Mouse (Mus musculus) embryonic facial prominence, embryonic 15.5 days (tissue): ENCODE measurements at regions not wholly inside any gene's neighbourhood (a gene's known extent, or its start where the extent isn't known, plus 50 kb on each side); places are given as distances from the start of the nearest gene placed in this dataset.

Experiments
- ATAC-seq: fragments of 200-750 bp; cut with Nextera tagmentation; 2 replicates; pipeline ENCODE4 v1.8.0; 2017; ENCODE audit warnings: low read depth, moderate TSS enrichment; ENCODE audit not compliant: insufficient number of reproducible peaks, low FRiP score, low TSS enrichment
- H3K27ac ChIP-seq: fragments of 300-500 bp; sonication (generic); replicated peaks from 2 replicates; pipeline ENCODE4 v1.5.1; 2015; ENCODE audit warnings: mild to moderate bottlenecking, inconsistent platforms
- H3K27me3 ChIP-seq: fragments of 300-500 bp; sonication (generic); 2 replicates; pipeline ENCODE4 v1.6.1; 2015; ENCODE audit warnings: inconsistent platforms
- H3K36me3 ChIP-seq: fragments of 300-500 bp; sonication (generic); 2 replicates; pipeline ENCODE4 v1.6.1; 2015; ENCODE audit warnings: mild to moderate bottlenecking, inconsistent platforms
- H3K4me1 ChIP-seq: fragments of 300-500 bp; sonication (generic); 2 replicates; pipeline ENCODE4 v1.6.1; 2015; ENCODE audit warnings: inconsistent platforms
- H3K4me2 ChIP-seq: fragments of 300-500 bp; sonication (generic); replicated peaks from 2 replicates; pipeline ENCODE4 v1.6.1; 2015; ENCODE audit warnings: mild to moderate bottlenecking, inconsistent platforms
- H3K4me3 ChIP-seq: fragments of 300-500 bp; sonication (generic); replicated peaks from 2 replicates; pipeline ENCODE4 v1.5.1; 2015; ENCODE audit warnings: mild to moderate bottlenecking, inconsistent platforms
- H3K9ac ChIP-seq: fragments of 300-500 bp; sonication (generic); 2 replicates; pipeline ENCODE4 v1.6.1; 2015; ENCODE audit warnings: inconsistent platforms
- H3K9me3 ChIP-seq: fragments of 300-500 bp; sonication (generic); replicated peaks from 2 replicates; pipeline ENCODE4 v1.6.1; 2016; ENCODE audit warnings: inconsistent platforms
- WGBS: fragments of 180-500 bp; shearing (Covaris S2); methylation state at CpG from one replicate; pipeline ENCODE4 v1.1.7; 2015; 5-methylcytosine and 5-hydroxymethylcytosine counted together

GRCm38 (mm10) chr11:90981626-90982025 is 293.5 kb upstream of the Tom1l1 start:
- H3K4me3 ChIP-seq, result no peak overlapping the region
- no peaks in the 10 kb centered on the region for H3K36me3 ChIP-seq
- H3K9ac ChIP-seq, result no peak overlapping the region
- H3K9me3 ChIP-seq, result no peaks in the 10 kb centered on the region
- no peak overlapping the region for H3K4me2 ChIP-seq
- no peaks in the 10 kb centered on the region for H3K4me1 ChIP-seq
- no peak overlapping the region for H3K27ac ChIP-seq
- ATAC-seq, result no peak
- WGBS, result 89% methylated on average over 1 of the region's 1 CpGs
- no peaks in the 10 kb centered on the region for H3K27me3 ChIP-seq

- no peak overlapping the region for H3K9ac ChIP-seq
These were observed 290.1 kb upstream of the Tom1l1 start for GRCm38 (mm10) chr11:90978234-90978633.

GRCm38 (mm10) chr11:90941076-90941475 is 252.9 kb upstream of the Tom1l1 start:
- H3K27me3 ChIP-seq, result no peaks in the 10 kb centered on the region
- H3K27ac ChIP-seq, result no peak overlapping the region
- no peak overlapping the region for H3K9ac ChIP-seq
- no peak overlapping the region for H3K4me2 ChIP-seq
- H3K9me3 ChIP-seq, result no peaks in the 10 kb centered on the region
- WGBS, result 76% methylated on average over 5 of the region's 5 CpGs
- ATAC-seq, result no peak
- no peaks in the 10 kb centered on the region for H3K36me3 ChIP-seq
- no peaks in the 10 kb centered on the region for H3K4me1 ChIP-seq
- no peak overlapping the region for H3K4me3 ChIP-seq

More at GRCm38 (mm10) chr11:90978234-90978633, 290.1 kb upstream of the Tom1l1 start:
- H3K4me3 ChIP-seq, result no peak overlapping the region
- no peaks in the 10 kb centered on the region for H3K36me3 ChIP-seq
- H3K4me2 ChIP-seq, result no peak overlapping the region
- WGBS, result 77% methylated on average over 3 of the region's 3 CpGs
- no peak for ATAC-seq
- no peaks in the 10 kb centered on the region for H3K27me3 ChIP-seq
- H3K27ac ChIP-seq, result no peak overlapping the region
- H3K4me1 ChIP-seq, result no peaks in the 10 kb centered on the region
- no peaks in the 10 kb centered on the region for H3K9me3 ChIP-seq

GRCm38 (mm10) chr11:90925738-90926137 is 237.6 kb upstream of the Tom1l1 start:
- Histone ChIP-seq H3K4me1 (no peaks in the 10 kb centered on the region), H3K27ac (no peak overlapping the region), H3K9ac (no peak overlapping the region), H3K4me2 (no peak overlapping the region), H3K36me3 (no peaks in the 10 kb centered on the region), H3K4me3 (no peak overlapping the region), H3K9me3 (no peaks in the 10 kb centered on the region), H3K27me3 (no peaks in the 10 kb centered on the region)
- no peak for ATAC-seq

DNA sequence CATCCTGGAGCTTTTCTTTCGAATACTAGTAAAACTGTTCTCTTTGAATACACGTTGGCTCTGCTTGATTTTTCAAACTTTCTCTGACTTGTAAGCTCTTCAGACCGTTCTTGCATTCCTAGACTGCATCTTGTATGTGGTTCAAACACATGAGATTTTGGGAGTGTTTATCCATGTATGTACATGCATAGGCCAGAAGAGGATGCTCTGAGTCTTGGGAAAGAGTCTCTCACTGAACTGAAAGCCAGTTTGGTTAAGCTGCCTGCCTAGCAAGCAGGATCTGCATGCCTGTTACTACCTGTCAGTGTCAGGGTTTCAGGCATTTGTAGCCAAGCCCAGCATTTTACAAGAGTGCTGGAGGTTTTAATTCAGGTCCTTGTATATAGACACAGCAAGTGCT is 229.6 kb upstream of the Tom1l1 start:
- H3K9ac ChIP-seq, result no peak overlapping the region
- no peak for ATAC-seq

GRCm38 (mm10) chr11:90894236-90894635 is 206.1 kb upstream of the Tom1l1 start:
- Histone ChIP-seq H3K27me3 (no peaks in the 10 kb centered on the region), H3K4me3 (no peak overlapping the region), H3K4me2 (no peak overlapping the region), H3K9me3 (no peaks in the 10 kb centered on the region), H3K9ac (no peak overlapping the region), H3K4me1 (no peaks in the 10 kb centered on the region), H3K27ac (no peak overlapping the region), H3K36me3 (no peaks in the 10 kb centered on the region)
- no peak for ATAC-seq
- 23% methylated on average over 3 of the region's 3 CpGs for WGBS

More for the DNA sequence above, 229.6 kb upstream of the Tom1l1 start:
- no peak overlapping the region for H3K4me3 ChIP-seq
- no peaks in the 10 kb centered on the region for H3K9me3 ChIP-seq
- H3K27ac ChIP-seq, result no peak overlapping the region
- H3K36me3 ChIP-seq, result no peaks in the 10 kb centered on the region
- H3K4me1 ChIP-seq, result no peaks in the 10 kb centered on the region
- no peaks in the 10 kb centered on the region for H3K27me3 ChIP-seq
- H3K4me2 ChIP-seq, result no peak overlapping the region
- 66% methylated on average over 3 of the region's 3 CpGs for WGBS

GRCm38 (mm10) chr11:90873122-90873521 is 185.0 kb upstream of the Tom1l1 start:
- H3K4me2 ChIP-seq, result no peak overlapping the region
- H3K27ac ChIP-seq, result no peak overlapping the region
- H3K9ac ChIP-seq, result no peak overlapping the region
- H3K4me3 ChIP-seq, result no peak overlapping the region
- H3K36me3 ChIP-seq, result no peaks in the 10 kb centered on the region
- H3K27me3 ChIP-seq, result no peaks in the 10 kb centered on the region
- H3K4me1 ChIP-seq, result no peaks in the 10 kb centered on the region
- no peaks in the 10 kb centered on the region for H3K9me3 ChIP-seq
- no peak for ATAC-seq

GRCm38 (mm10) chr11:90871686-90872085 is 183.5 kb upstream of the Tom1l1 start:
- no peak overlapping the region for H3K4me2 ChIP-seq
- no peak overlapping the region for H3K4me3 ChIP-seq
- no peak overlapping the region for H3K9ac ChIP-seq
- 65% methylated on average over 2 of the region's 2 CpGs for WGBS
- no peaks in the 10 kb centered on the region for H3K27me3 ChIP-seq
- H3K36me3 ChIP-seq, result no peaks in the 10 kb centered on the region
- H3K4me1 ChIP-seq, result no peaks in the 10 kb centered on the region
- no peaks in the 10 kb centered on the region for H3K9me3 ChIP-seq
- H3K27ac ChIP-seq, result no peak overlapping the region
- no peak for ATAC-seq

DNA sequence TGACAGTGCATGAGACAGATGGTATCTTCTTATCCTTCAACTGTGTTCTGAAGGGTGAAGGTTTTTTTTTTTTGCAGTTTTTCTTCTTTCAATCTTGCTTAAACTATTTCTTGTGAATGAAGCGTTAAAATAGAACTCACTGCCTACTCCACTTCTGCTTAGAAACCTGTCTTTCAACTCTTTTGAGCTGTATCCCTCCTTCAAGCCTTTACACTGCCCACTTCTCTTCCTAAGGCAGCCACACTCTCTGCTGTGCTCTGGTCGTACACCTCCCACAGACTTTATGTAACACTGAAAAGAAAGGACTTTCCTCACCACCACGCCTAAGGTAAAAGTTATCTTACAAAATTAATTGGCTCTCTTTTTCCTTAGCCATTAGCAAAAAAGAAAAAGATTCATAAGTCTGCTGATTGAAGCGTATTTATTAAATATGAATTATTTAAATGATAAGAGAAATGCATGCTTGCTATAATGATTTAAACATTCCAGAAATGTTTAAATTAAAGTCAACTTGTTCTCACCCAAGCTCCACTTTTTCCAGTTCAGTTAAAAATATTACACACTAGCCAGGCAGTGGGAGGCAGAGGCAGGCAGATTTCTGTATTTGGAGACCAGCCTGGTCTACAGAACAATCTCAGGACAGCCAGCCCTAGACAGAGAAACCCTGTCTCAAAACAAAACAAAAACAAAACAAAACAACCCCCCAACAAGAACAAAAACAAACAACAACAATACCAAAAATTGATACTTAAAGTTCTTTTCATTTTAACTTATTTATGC is 176.0 kb upstream of the Tom1l1 start:
- Histone ChIP-seq H3K4me2 (no peak overlapping the region), H3K27ac (no peak overlapping the region), H3K4me3 (no peak overlapping the region), H3K9me3 (no peaks in the 10 kb centered on the region), H3K36me3 (no peaks in the 10 kb centered on the region), H3K27me3 (no peaks in the 10 kb centered on the region), H3K9ac (no peak overlapping the region), H3K4me1 (no peaks in the 10 kb centered on the region)
- ATAC-seq, result no peak
- 79% methylated on average over 4 of the region's 4 CpGs for WGBS

- ATAC-seq, result no peak
- H3K9ac ChIP-seq, result no peak overlapping the region
- no peaks in the 10 kb centered on the region for H3K27me3 ChIP-seq
- H3K4me1 ChIP-seq, result no peaks in the 10 kb centered on the region
- H3K27ac ChIP-seq, result no peak overlapping the region
- H3K36me3 ChIP-seq, result no peaks in the 10 kb centered on the region
- WGBS, result 90% methylated on average over 1 of the region's 1 CpGs
- no peak overlapping the region for H3K4me3 ChIP-seq
- H3K4me2 ChIP-seq, result no peak overlapping the region
- no peaks in the 10 kb centered on the region for H3K9me3 ChIP-seq
These were observed 167.6 kb upstream of the Tom1l1 start for GRCm38 (mm10) chr11:90855731-90856130.

GRCm38 (mm10) chr11:90855324-90855723 is 167.2 kb upstream of the Tom1l1 start:
- H3K27me3 ChIP-seq, result no peaks in the 10 kb centered on the region
- H3K9ac ChIP-seq, result no peak overlapping the region
- H3K27ac ChIP-seq, result no peak overlapping the region
- no peaks in the 10 kb centered on the region for H3K4me1 ChIP-seq
- no peaks in the 10 kb centered on the region for H3K36me3 ChIP-seq
- 64% methylated on average over 3 of the region's 3 CpGs for WGBS
- H3K4me2 ChIP-seq, result no peak overlapping the region
- H3K4me3 ChIP-seq, result no peak overlapping the region
- H3K9me3 ChIP-seq, result no peaks in the 10 kb centered on the region
- no peak for ATAC-seq

GRCm38 (mm10) chr11:90851221-90851620 is 163.1 kb upstream of the Tom1l1 start:
- no peak for ATAC-seq
- Histone ChIP-seq H3K4me1 (no peaks in the 10 kb centered on the region), H3K27me3 (no peaks in the 10 kb centered on the region), H3K9me3 (no peaks in the 10 kb centered on the region), H3K4me2 (no peak overlapping the region), H3K9ac (no peak overlapping the region), H3K4me3 (no peak overlapping the region), H3K36me3 (no peaks in the 10 kb centered on the region), H3K27ac (no peak overlapping the region)
